Mouse (Mus musculus) limb, embryonic 15.5 days (tissue): ENCODE measurements around the gene Tnfrsf13b. TPM values are rescaled to one million over a fixed set of nuclear protein-coding genes. Genes with fewer than 3 reads are reported as not detected.

Experiments used
- polyA plus RNA-seq: library from polyadenylated mRNA; unstranded; fragments of >200 nt; fragmentation: Nextera tagmentation; extraction: Ambion mirVana; gene quantifications from 2 replicates; pipeline ENCODE4 v1.2.1, GENCODE M21; 2015

Gene Tnfrsf13b
- polyA plus RNA-seq, 1 experiment from 2014 or later, result 2.3 TPM

Other genes with a start within 250 kb of the Tnfrsf13b start
- 61.5 and 70.9 TPM in 2 replicates for gene Tmem11, start 247.5 kb upstream of the Tnfrsf13b start, polyA plus RNA-seq
- 18.2 and 18.7 TPM in 2 replicates for gene Natd1, start 212.0 kb upstream of the Tnfrsf13b start, polyA plus RNA-seq
- 102 and 114 TPM in 2 replicates for gene Map2k3, start 194.7 kb upstream of the Tnfrsf13b start, polyA plus RNA-seq
- gene Kcnj12, start 104.2 kb upstream of the Tnfrsf13b start, polyA plus RNA-seq, result 0.51 and 1.6 TPM in 2 replicates
- 125 and 141 TPM in 2 replicates for gene Usp22, start 48.3 kb downstream of the Tnfrsf13b start, polyA plus RNA-seq
- 0.62 and 1.5 TPM in 2 replicates for gene Aldh3a1, start 80.8 kb downstream of the Tnfrsf13b start, polyA plus RNA-seq
- gene Aldh3a2, start 140.7 kb downstream of the Tnfrsf13b start, polyA plus RNA-seq, result 32.8 and 33.2 TPM in 2 replicates
- not detected in 2 replicates for gene Slc47a2, start 216.1 kb downstream of the Tnfrsf13b start, polyA plus RNA-seq